Mouse (Mus musculus) thymus, adult 2 months (tissue): ENCODE measurements around the gene Dbp.

Experiments
- CTCF ChIP-seq: fragments of 200-500 bp; IDR thresholded peaks from 2 replicates; pipeline ENCODE4 v1.5.1; 2012; ENCODE audit warnings: mild to moderate bottlenecking, control low read depth, low read length, moderate library complexity, borderline replicate concordance; ENCODE audit not compliant: control insufficient read depth, poor library complexity, insufficient read depth; ENCODE audit errors: extremely low read depth
- POLR2A ChIP-seq: fragments of 200-500 bp; IDR thresholded peaks from 2 replicates; pipeline ENCODE4 v1.6.1; 2012; ENCODE audit warnings: mild to moderate bottlenecking, low read length, control low read depth, moderate library complexity; ENCODE audit not compliant: control insufficient read depth, poor library complexity, insufficient read depth; ENCODE audit errors: extremely low read depth

GRCm38 (mm10) chr7:45705443-45705864 lies 566 bp downstream of the Dbp start:
- TF ChIP-seq CTCF: 0 out of 2 replicates have a peak, but pooled peaks have one; percentile 35
- no peak for TF ChIP-seq POLR2A
